Mouse (Mus musculus) forebrain, embryonic 10.5 days (tissue): ENCODE measurements at regions not wholly inside any gene's neighbourhood (a gene's known extent, or its start where the extent isn't known, plus 50 kb on each side); places are given as distances from the start of the nearest gene placed in this dataset.
A peak's percentile ranks its signal among the peaks of the same experiment; 100 is the strongest.

Experiments
- DNase-seq: peaks from one replicate; pipeline ENCODE4 v3.0.0-alpha.2; 2017; ENCODE audit warnings: low spot score; ENCODE audit errors: extremely low spot score
- H3K27ac ChIP-seq: fragments of 300-500 bp; sonication (generic); 2 replicates; pipeline ENCODE4 v1.5.1; 2016; ENCODE audit warnings: mild to moderate bottlenecking
- H3K27me3 ChIP-seq: fragments of 300-500 bp; sonication (generic); 2 replicates; pipeline ENCODE4 v1.6.1; 2016; ENCODE audit warnings: mild to moderate bottlenecking; ENCODE audit not compliant: poor library complexity, severe bottlenecking
- H3K36me3 ChIP-seq: fragments of 300-500 bp; sonication (generic); replicated peaks from 2 replicates; pipeline ENCODE4 v1.6.1; 2016; ENCODE audit warnings: mild to moderate bottlenecking, moderate library complexity
- H3K4me1 ChIP-seq: fragments of 300-500 bp; sonication (generic); 2 replicates; pipeline ENCODE4 v1.6.1; 2016
- H3K4me3 ChIP-seq: fragments of 300-500 bp; sonication (generic); 2 replicates; pipeline ENCODE4 v1.5.1; 2016; ENCODE audit warnings: mild to moderate bottlenecking, moderate library complexity
- H3K9me3 ChIP-seq: fragments of 300-500 bp; sonication (generic); 2 replicates; pipeline ENCODE4 v1.6.1; 2016; ENCODE audit warnings: mild to moderate bottlenecking, moderate library complexity
- WGBS: fragments of 180-500 bp; shearing (Covaris S2); methylation state at CpG from one replicate; pipeline ENCODE4 v1.1.7; 2016; 5-methylcytosine and 5-hydroxymethylcytosine counted together

GRCm38 (mm10) chr10:17177054-17177453 lies 546.0 kb upstream of the Cited2 start:
- H3K4me1 ChIP-seq, result peaks cover 52% of the 10 kb centered on the region
- H3K36me3 ChIP-seq, result no peaks in the 10 kb centered on the region
- DNase-seq, result no peak
- WGBS, result 65% methylated on average over 1 of the region's 1 CpGs
- no peak overlapping the region for H3K4me3 ChIP-seq
- H3K27me3 ChIP-seq, result no peaks in the 10 kb centered on the region
- no peak overlapping the region for H3K27ac ChIP-seq
- H3K9me3 ChIP-seq, result no peaks in the 10 kb centered on the region

- Histone ChIP-seq H3K27ac (peak overlapping the region; percentile 33; the same call in 1 of the 2 replicates), H3K36me3 (no peaks in the 10 kb centered on the region), H3K9me3 (no peaks in the 10 kb centered on the region), H3K27me3 (no peaks in the 10 kb centered on the region), H3K4me1 (peaks cover 52% of the 10 kb centered on the region), H3K4me3 (no peak overlapping the region)
- WGBS, result 82% methylated on average over 4 of the region's 4 CpGs
- no peak for DNase-seq
Measured at GRCm38 (mm10) chr10:17177503-17178278, 545.3 kb upstream of the Cited2 start.

GRCm38 (mm10) chr10:17178627-17179026 lies 544.4 kb upstream of the Cited2 start:
- no peak for DNase-seq
- Histone ChIP-seq H3K27ac (0 out of 2 replicates have a peak overlapping the region, but pooled peaks have one; percentile 33), H3K9me3 (no peaks in the 10 kb centered on the region), H3K4me3 (no peak overlapping the region), H3K36me3 (no peaks in the 10 kb centered on the region), H3K27me3 (no peaks in the 10 kb centered on the region), H3K4me1 (peaks cover 52% of the 10 kb centered on the region)

- WGBS, result 76% methylated on average over 2 of the region's 2 CpGs
- H3K4me3 ChIP-seq, result no peak overlapping the region
Measured at GRCm38 (mm10) chr10:17184418-17184817, 538.6 kb upstream of the Cited2 start.

GRCm38 (mm10) chr10:17196205-17196604 lies 526.8 kb upstream of the Cited2 start:
- Histone ChIP-seq H3K4me1 (peaks cover 15% of the 10 kb centered on the region), H3K36me3 (no peaks in the 10 kb centered on the region), H3K27me3 (peaks cover 20% of the 10 kb centered on the region), H3K4me3 (no peak overlapping the region), H3K27ac (no peak overlapping the region), H3K9me3 (no peaks in the 10 kb centered on the region)
- WGBS, result 86% methylated on average over 12 of the region's 12 CpGs
- DNase-seq, result no peak

More at GRCm38 (mm10) chr10:17184418-17184817, 538.6 kb upstream of the Cited2 start:
- peaks cover 16% of the 10 kb centered on the region; the same call in 1 of the 2 replicates for H3K4me1 ChIP-seq
- DNase-seq, result no peak
- no peaks in the 10 kb centered on the region for H3K27me3 ChIP-seq
- H3K27ac ChIP-seq, result no peak overlapping the region
- no peaks in the 10 kb centered on the region; the same call in 1 of the 2 replicates for H3K9me3 ChIP-seq
- no peaks in the 10 kb centered on the region for H3K36me3 ChIP-seq

- no peak overlapping the region for H3K4me3 ChIP-seq
- H3K27me3 ChIP-seq, result peaks cover 24% of the 10 kb centered on the region
- no peaks in the 10 kb centered on the region for H3K9me3 ChIP-seq
- WGBS, result 59% methylated on average over 1 of the region's 1 CpGs
- H3K27ac ChIP-seq, result no peak overlapping the region
- H3K36me3 ChIP-seq, result no peaks in the 10 kb centered on the region
- peaks cover 19% of the 10 kb centered on the region for H3K4me1 ChIP-seq
- no peak for DNase-seq
Measured at GRCm38 (mm10) chr10:17196636-17197035, 526.4 kb upstream of the Cited2 start.

GRCm38 (mm10) chr10:17200524-17201426 lies 522.2 kb upstream of the Cited2 start:
- 77% methylated on average over 8 of the region's 8 CpGs for WGBS

GRCm38 (mm10) chr10:17201427-17201745 lies 521.6 kb upstream of the Cited2 start:
- H3K9me3 ChIP-seq, result no peaks in the 10 kb centered on the region
- H3K27ac ChIP-seq, result no peak overlapping the region
- H3K27me3 ChIP-seq, result peaks cover 33% of the 10 kb centered on the region
- 77% methylated on average over 1 of the region's 1 CpGs for WGBS
- no peak overlapping the region for H3K4me3 ChIP-seq
- peaks cover 39% of the 10 kb centered on the region for H3K4me1 ChIP-seq
- no peaks in the 10 kb centered on the region for H3K36me3 ChIP-seq
- DNase-seq, result no peak

More at GRCm38 (mm10) chr10:17200524-17201426, 522.2 kb upstream of the Cited2 start:
- no peak overlapping the region for H3K4me3 ChIP-seq
- H3K27me3 ChIP-seq, result peaks cover 33% of the 10 kb centered on the region
- peaks cover 42% of the 10 kb centered on the region for H3K4me1 ChIP-seq
- DNase-seq, result no peak
- H3K27ac ChIP-seq, result no peak overlapping the region
- H3K9me3 ChIP-seq, result no peaks in the 10 kb centered on the region
- no peaks in the 10 kb centered on the region for H3K36me3 ChIP-seq

GRCm38 (mm10) chr10:17202556-17203415 lies 520.2 kb upstream of the Cited2 start:
- H3K36me3 ChIP-seq, result no peaks in the 10 kb centered on the region
- WGBS, result 9% methylated on average over 4 of the region's 4 CpGs
- H3K9me3 ChIP-seq, result no peaks in the 10 kb centered on the region
- DNase-seq, result peak; percentile 38
- peaks cover 33% of the 10 kb centered on the region for H3K27me3 ChIP-seq
- H3K27ac ChIP-seq, result peak overlapping the region; percentile 66; the same call in 1 of the 2 replicates
- peaks cover 39% of the 10 kb centered on the region for H3K4me1 ChIP-seq
- no peak overlapping the region for H3K4me3 ChIP-seq

- no peaks in the 10 kb centered on the region for H3K9me3 ChIP-seq
- no peak overlapping the region for H3K27ac ChIP-seq
Measured at GRCm38 (mm10) chr10:17203416-17204110, 519.5 kb upstream of the Cited2 start.

GRCm38 (mm10) chr10:17204153-17204552 lies 518.9 kb upstream of the Cited2 start:
- Histone ChIP-seq H3K4me3 (no peak overlapping the region), H3K36me3 (no peaks in the 10 kb centered on the region), H3K9me3 (no peaks in the 10 kb centered on the region), H3K27ac (no peak overlapping the region), H3K27me3 (peaks cover 33% of the 10 kb centered on the region), H3K4me1 (peaks cover 39% of the 10 kb centered on the region)
- 86% methylated on average over 1 of the region's 1 CpGs for WGBS
- no peak for DNase-seq

More at GRCm38 (mm10) chr10:17203416-17204110, 519.5 kb upstream of the Cited2 start:
- no peak for DNase-seq
- H3K4me3 ChIP-seq, result no peak overlapping the region
- 82% methylated on average over 4 of the region's 4 CpGs for WGBS
- H3K27me3 ChIP-seq, result peaks cover 33% of the 10 kb centered on the region
- no peaks in the 10 kb centered on the region for H3K36me3 ChIP-seq
- peaks cover 39% of the 10 kb centered on the region for H3K4me1 ChIP-seq
